In genomic region chr13:81136652-81137422, GRCm38 (mm10) we compare ENCODE assay signal across 8 mouse cellular contexts.
A peak's percentile ranks its signal among the peaks of the same experiment; 100 is the strongest.
DNase-seq lines count a peak whose midpoint lies in the region; ATAC-seq lines count a peak whose summit lies in the region.
"Had no signal": no experiment of that assay in that cellular context is flagged by ENCODE, and none has a peak within 500 bp of the region (broad histone marks: within the 10 kb centered on the region; RNA-seq: fewer than 3 reads in every experiment).

No protein-coding gene starts in this region.

- no peaks in the 10 kb centered on the region for H3K9me3 ChIP-seq in forebrain, embryonic 16.5 days (ENCODE audit: control insufficient read depth, low read length)
- no peaks in the 10 kb centered on the region for H3K9me3 ChIP-seq in intestine, embryonic 15.5 days
- H3K9me3 ChIP-seq: embryonic facial prominence, embryonic 12.5 days had no signal

- peak; percentile 37 for DNase-seq in urinary bladder, postnatal 14 days (ENCODE audit: low spot score)
- DNase-seq in urinary bladder, adult 2 months (ENCODE audit: low spot score), result no peak
- DNase-seq in left cerebral cortex, postnatal 25 days (ENCODE audit: low spot score in 2 of 2), result peak; percentile 6 to 23
- DNase-seq in right cerebral cortex, postnatal 36 days (ENCODE audit: low spot score in 2 of 2), result peak; percentile 2 to 16
- DNase-seq in B cell, adult 2 months, result no peak

- peak; percentile 77 for ATAC-seq in forebrain, embryonic 16.5 days
- ATAC-seq in intestine, embryonic 15.5 days, result peak; percentile 83

- no peak overlapping the region for H3K9ac ChIP-seq in forebrain, embryonic 16.5 days (replicated peaks; ENCODE audit: low read depth, low read length)
- no peak overlapping the region; the same call in 1 of the 2 replicates for H3K9ac ChIP-seq in intestine, embryonic 15.5 days
- H3K9ac ChIP-seq: embryonic facial prominence, embryonic 12.5 days had no signal

- no peak overlapping the region for H3K4me2 ChIP-seq in forebrain, embryonic 16.5 days (ENCODE audit: low read length)
- H3K4me2 ChIP-seq in intestine, embryonic 15.5 days (replicated peaks), result 0 out of 2 replicates have a peak overlapping the region, but pooled peaks have one; percentile 9
- H3K4me2 ChIP-seq: embryonic facial prominence, embryonic 12.5 days had no signal

- no peaks in the 10 kb centered on the region for H3K27me3 ChIP-seq in forebrain, embryonic 16.5 days (replicated peaks; ENCODE audit: control insufficient read depth, insufficient read depth, low read length)
- no peaks in the 10 kb centered on the region for H3K27me3 ChIP-seq in intestine, embryonic 15.5 days (replicated peaks)
- H3K27me3 ChIP-seq: embryonic facial prominence, embryonic 12.5 days had no signal

- peaks cover 6% of the 10 kb centered on the region; the same call in 1 of the 2 replicates for H3K4me1 ChIP-seq in forebrain, embryonic 16.5 days (replicated peaks; ENCODE audit: control insufficient read depth, insufficient read depth, low read length)
- peaks cover 16% of the 10 kb centered on the region; the same call in 1 of the 2 replicates for H3K4me1 ChIP-seq in intestine, embryonic 15.5 days (replicated peaks)

- no peak overlapping the region for H3K27ac ChIP-seq in forebrain, embryonic 16.5 days (ENCODE audit: low read length)
- H3K27ac ChIP-seq in intestine, embryonic 15.5 days, result peak overlapping the region; percentile 48
- H3K27ac ChIP-seq: embryonic facial prominence, embryonic 12.5 days had no signal

- WGBS in forebrain, embryonic 16.5 days, result 30% methylated on average over 11 of the region's 11 CpGs
- 23% methylated on average over 11 of the region's 11 CpGs for WGBS in intestine, embryonic 15.5 days

- H3K4me3 ChIP-seq in forebrain, embryonic 16.5 days (replicated peaks; ENCODE audit: low read length), result no peak overlapping the region
- no peak overlapping the region for H3K4me3 ChIP-seq in intestine, embryonic 15.5 days (replicated peaks)
- H3K4me3 ChIP-seq: embryonic facial prominence, embryonic 12.5 days had no signal

- intact Hi-C loops in left cerebral cortex, postnatal 25 days (cut with DNase I), result loop anchor here (5.0 kb wide), 1 partner anchor 255 kb away; the partner anchor contains the start of gene Arrdc3

- H3K36me3 ChIP-seq in forebrain, embryonic 16.5 days (ENCODE audit: control insufficient read depth, insufficient read depth), result no peaks in the 10 kb centered on the region
- no peaks in the 10 kb centered on the region for H3K36me3 ChIP-seq in intestine, embryonic 15.5 days
- H3K36me3 ChIP-seq: embryonic facial prominence, embryonic 12.5 days had no signal

Comparison
In these comparisons a context has a peak if more than half of its experiments do, and no peak if none do; other contexts are left out.
1. DNase-seq: peak in urinary bladder, postnatal 14 days (single experiment), left cerebral cortex, postnatal 25 days (2 of 2) and right cerebral cortex, postnatal 36 days (2 of 2); none in urinary bladder, adult 2 months (single experiment) and B cell, adult 2 months (0 of 2).